Mouse (Mus musculus) limb, embryonic 10.5 days (tissue): Measurements from ENCODE around the gene Lum. TPM values are rescaled to one million over a fixed set of nuclear protein-coding genes. Genes with fewer than 3 reads are reported as not detected.

Experiments used
- DNase-seq: peaks from one replicate; pipeline ENCODE4 v3.0.0-alpha.2; 2017; ENCODE audit warnings: low spot score
- H3K27ac ChIP-seq: fragments of 300-500 bp; sonication (generic); 2 replicates; pipeline ENCODE4 v1.5.1; 2016; ENCODE audit warnings: mild to moderate bottlenecking
- H3K27me3 ChIP-seq: fragments of 300-500 bp; sonication (generic); 2 replicates; pipeline ENCODE4 v1.6.1; 2016; ENCODE audit warnings: low read depth, mild to moderate bottlenecking; ENCODE audit not compliant: poor library complexity, severe bottlenecking
- H3K36me3 ChIP-seq: fragments of 300-500 bp; sonication (generic); 2 replicates; pipeline ENCODE4 v1.6.1; 2016; ENCODE audit warnings: mild to moderate bottlenecking, moderate library complexity
- H3K4me1 ChIP-seq: fragments of 300-500 bp; sonication (generic); 2 replicates; pipeline ENCODE4 v1.6.1; 2016
- H3K4me3 ChIP-seq: fragments of 300-500 bp; sonication (generic); 2 replicates; pipeline ENCODE4 v1.5.1; 2016; ENCODE audit warnings: mild to moderate bottlenecking, moderate library complexity
- H3K9me3 ChIP-seq: fragments of 300-500 bp; sonication (generic); replicated peaks from 2 replicates; pipeline ENCODE4 v1.6.1; 2016; ENCODE audit warnings: mild to moderate bottlenecking
- WGBS: fragments of 180-500 bp; shearing (Covaris S2); methylation state at CpG from one replicate; pipeline ENCODE4 v1.1.7; 2016; 5-methylcytosine and 5-hydroxymethylcytosine counted together
- polyA plus RNA-seq: library from polyadenylated mRNA; unstranded; fragments of >200 nt; fragmentation: Nextera tagmentation; extraction: Ambion mirVana; gene quantifications from 2 replicates; pipeline ENCODE4 v1.2.1, GENCODE M21; 2016

Lum gene
- polyA plus RNA-seq = 7.9 and 23.5 TPM in 2 replicates

- H3K4me3 ChIP-seq = peak within 1 kb of the TSS; percentile 31
- no peaks in the 10 kb centered on the region for H3K36me3 ChIP-seq
- peaks cover 24% of the 10 kb centered on the region for H3K4me1 ChIP-seq
- peak; percentile 51 for DNase-seq
- no peaks in the 10 kb centered on the region for H3K9me3 ChIP-seq
- WGBS = 43% methylated on average over 10 of the region's 10 CpGs
- H3K27me3 ChIP-seq = no peaks in the 10 kb centered on the region
- peak within 1 kb of the TSS; percentile 82 for H3K27ac ChIP-seq
Observed at GRCm38 (mm10) chr10:97564957-97565856, at the start of gene Lum. Lum (plus strand) TSS chr10:97565128.

GRCm38 (mm10) chr10:97523366-97523765 is 41.6 kb upstream of the Lum start:
- no peak for DNase-seq
- H3K27ac ChIP-seq = no peak overlapping the region
- H3K27me3 ChIP-seq = no peaks in the 10 kb centered on the region
- no peak overlapping the region for H3K4me3 ChIP-seq
- no peaks in the 10 kb centered on the region for H3K4me1 ChIP-seq
- 80% methylated on average over 3 of the region's 3 CpGs for WGBS
- no peaks in the 10 kb centered on the region for H3K9me3 ChIP-seq
- no peaks in the 10 kb centered on the region for H3K36me3 ChIP-seq

GRCm38 (mm10) chr10:97535697-97536096 is 29.2 kb upstream of the Lum start:
- H3K27me3 ChIP-seq = no peaks in the 10 kb centered on the region
- H3K27ac ChIP-seq = no peak overlapping the region
- H3K36me3 ChIP-seq = no peaks in the 10 kb centered on the region
- WGBS = 84% methylated on average over 4 of the region's 4 CpGs
- H3K9me3 ChIP-seq = no peaks in the 10 kb centered on the region
- 0 out of 2 replicates have a peak, but pooled peaks cover 3% of the 10 kb centered on the region for H3K4me1 ChIP-seq
- DNase-seq = no peak
- H3K4me3 ChIP-seq = no peak overlapping the region

- Histone ChIP-seq H3K27ac (no peak overlapping the region), H3K4me1 (0 out of 2 replicates have a peak, but pooled peaks cover 3% of the 10 kb centered on the region), H3K36me3 (no peaks in the 10 kb centered on the region), H3K4me3 (no peak overlapping the region), H3K9me3 (no peaks in the 10 kb centered on the region), H3K27me3 (no peaks in the 10 kb centered on the region)
- DNase-seq = no peak
- WGBS = 47% methylated on average over 2 of the region's 2 CpGs
Observed at GRCm38 (mm10) chr10:97536921-97537320, 28.0 kb upstream of the Lum start.

GRCm38 (mm10) chr10:97538202-97538601 is 26.7 kb upstream of the Lum start:
- WGBS = 88% methylated on average over 4 of the region's 4 CpGs
- no peak for DNase-seq

GRCm38 (mm10) chr10:97547740-97548139 is 17.2 kb upstream of the Lum start:
- Histone ChIP-seq H3K36me3 (no peaks in the 10 kb centered on the region), H3K27ac (no peak overlapping the region)
- 93% methylated on average over 1 of the region's 1 CpGs for WGBS

More at GRCm38 (mm10) chr10:97538202-97538601, 26.7 kb upstream of the Lum start:
- Histone ChIP-seq H3K4me1 (0 out of 2 replicates have a peak, but pooled peaks cover 3% of the 10 kb centered on the region), H3K4me3 (no peak overlapping the region), H3K27me3 (no peaks in the 10 kb centered on the region), H3K9me3 (no peaks in the 10 kb centered on the region), H3K36me3 (no peaks in the 10 kb centered on the region), H3K27ac (no peak overlapping the region)

GRCm38 (mm10) chr10:97567489-97568135 is 2.7 kb downstream of the Lum start:
- Histone ChIP-seq H3K4me1 (peaks cover 24% of the 10 kb centered on the region), H3K27me3 (no peaks in the 10 kb centered on the region), H3K27ac (peak overlapping the region; percentile 2; the same call in 1 of the 2 replicates), H3K9me3 (no peaks in the 10 kb centered on the region), H3K36me3 (no peaks in the 10 kb centered on the region), H3K4me3 (no peak overlapping the region)
- WGBS = 60% methylated on average over 8 of the region's 8 CpGs
- DNase-seq = peak; percentile 35

More at GRCm38 (mm10) chr10:97547740-97548139, 17.2 kb upstream of the Lum start:
- Histone ChIP-seq H3K9me3 (no peaks in the 10 kb centered on the region), H3K27me3 (no peaks in the 10 kb centered on the region), H3K4me1 (no peaks in the 10 kb centered on the region), H3K4me3 (no peak overlapping the region)
- DNase-seq = no peak

GRCm38 (mm10) chr10:97582543-97583231 is 17.8 kb downstream of the Lum start:
- no peaks in the 10 kb centered on the region for H3K9me3 ChIP-seq
- no peaks in the 10 kb centered on the region for H3K27me3 ChIP-seq
- 86% methylated on average over 4 of the region's 4 CpGs for WGBS
- DNase-seq = no peak
- no peak overlapping the region for H3K4me3 ChIP-seq
- H3K4me1 ChIP-seq = no peaks in the 10 kb centered on the region
- H3K36me3 ChIP-seq = no peaks in the 10 kb centered on the region
- H3K27ac ChIP-seq = no peak overlapping the region

GRCm38 (mm10) chr10:97584176-97584575 is 19.2 kb downstream of the Lum start:
- Histone ChIP-seq H3K27ac (no peak overlapping the region), H3K27me3 (no peaks in the 10 kb centered on the region), H3K9me3 (no peaks in the 10 kb centered on the region), H3K4me3 (no peak overlapping the region), H3K36me3 (no peaks in the 10 kb centered on the region), H3K4me1 (no peaks in the 10 kb centered on the region)
- 60% methylated on average over 3 of the region's 3 CpGs for WGBS
- DNase-seq = no peak

- no peaks in the 10 kb centered on the region for H3K36me3 ChIP-seq
- H3K9me3 ChIP-seq = no peaks in the 10 kb centered on the region
- whole genome bisulfite sequencing = 73% methylated on average over 5 of the region's 5 CpGs
- no peak overlapping the region; the same call in 1 of the 2 replicates for H3K27ac ChIP-seq
- H3K4me3 ChIP-seq = no peak overlapping the region
- no peaks in the 10 kb centered on the region for H3K4me1 ChIP-seq
- DNase-seq = no peak
- H3K27me3 ChIP-seq = no peaks in the 10 kb centered on the region
Observed at GRCm38 (mm10) chr10:97587159-97587558, 22.2 kb downstream of the Lum start.

- H3K4me3 ChIP-seq = no peak overlapping the region
- no peaks in the 10 kb centered on the region for H3K27me3 ChIP-seq
- H3K36me3 ChIP-seq = no peaks in the 10 kb centered on the region
- no peaks in the 10 kb centered on the region for H3K9me3 ChIP-seq
- no peaks in the 10 kb centered on the region for H3K4me1 ChIP-seq
- 92% methylated on average over 6 of the region's 6 CpGs for WGBS
- DNase-seq = no peak
- no peak overlapping the region for H3K27ac ChIP-seq
Observed at GRCm38 (mm10) chr10:97589574-97589973, 24.6 kb downstream of the Lum start.

GRCm38 (mm10) chr10:97591036-97591435 is 26.1 kb downstream of the Lum start:
- Histone ChIP-seq H3K36me3 (no peaks in the 10 kb centered on the region), H3K27me3 (no peaks in the 10 kb centered on the region), H3K4me3 (no peak overlapping the region), H3K9me3 (no peaks in the 10 kb centered on the region), H3K4me1 (no peaks in the 10 kb centered on the region), H3K27ac (no peak overlapping the region)
- no peak for DNase-seq
- WGBS = 70% methylated on average over 3 of the region's 3 CpGs
